Mouse (Mus musculus) embryonic facial prominence, embryonic 13.5 days (tissue): ENCODE measurements around the gene Luc7l3. TPM values are rescaled to one million over a fixed set of nuclear protein-coding genes. Genes with fewer than 3 reads are reported as not detected.

Source experiments
- ATAC-seq: fragments of 200-750 bp; cut with Nextera tagmentation; 2 replicates; pipeline ENCODE4 v1.8.0; 2017; ENCODE audit warnings: low read depth; ENCODE audit not compliant: insufficient number of reproducible peaks, insufficient read depth, low FRiP score, low TSS enrichment
- H3K27ac ChIP-seq: fragments of 300-500 bp; sonication (generic); 2 replicates; pipeline ENCODE4 v1.5.1; 2015; ENCODE audit warnings: moderate library complexity, mild to moderate bottlenecking, inconsistent platforms
- H3K27me3 ChIP-seq: fragments of 300-500 bp; sonication (generic); 2 replicates; pipeline ENCODE4 v1.6.1; 2015; ENCODE audit warnings: mild to moderate bottlenecking, inconsistent platforms
- H3K36me3 ChIP-seq: fragments of 300-500 bp; sonication (generic); 2 replicates; pipeline ENCODE4 v1.6.1; 2015; ENCODE audit warnings: mild to moderate bottlenecking, inconsistent platforms
- H3K4me1 ChIP-seq: fragments of 300-500 bp; sonication (generic); 2 replicates; pipeline ENCODE4 v1.6.1; 2015; ENCODE audit warnings: inconsistent platforms
- H3K4me2 ChIP-seq: fragments of 300-500 bp; sonication (generic); 2 replicates; pipeline ENCODE4 v1.6.1; 2015; ENCODE audit warnings: moderate library complexity, mild to moderate bottlenecking, inconsistent platforms
- H3K4me3 ChIP-seq: fragments of 300-500 bp; sonication (generic); 2 replicates; pipeline ENCODE4 v1.5.1; 2015; ENCODE audit warnings: mild to moderate bottlenecking, inconsistent platforms
- H3K9ac ChIP-seq: fragments of 300-500 bp; sonication (generic); 2 replicates; pipeline ENCODE4 v1.6.1; 2015; ENCODE audit warnings: mild to moderate bottlenecking, inconsistent platforms
- H3K9me3 ChIP-seq: fragments of 300-500 bp; sonication (generic); 2 replicates; pipeline ENCODE4 v1.6.1; 2016; ENCODE audit warnings: inconsistent platforms
- WGBS: fragments of 180-500 bp; shearing (Covaris S2); methylation state at CpG from one replicate; pipeline ENCODE4 v1.1.7; 2015; ENCODE audit warnings: mixed read lengths; 5-methylcytosine and 5-hydroxymethylcytosine counted together
- polyA plus RNA-seq: library from polyadenylated mRNA; unstranded; fragments of >200 nt; fragmentation: Nextera tagmentation; extraction: Ambion mirVana; gene quantifications from 2 replicates; pipeline ENCODE4 v1.2.1, GENCODE M21; 2015

Gene Luc7l3
- polyA plus RNA-seq, 1 experiment from 2014 or later: 160 TPM

DNA sequence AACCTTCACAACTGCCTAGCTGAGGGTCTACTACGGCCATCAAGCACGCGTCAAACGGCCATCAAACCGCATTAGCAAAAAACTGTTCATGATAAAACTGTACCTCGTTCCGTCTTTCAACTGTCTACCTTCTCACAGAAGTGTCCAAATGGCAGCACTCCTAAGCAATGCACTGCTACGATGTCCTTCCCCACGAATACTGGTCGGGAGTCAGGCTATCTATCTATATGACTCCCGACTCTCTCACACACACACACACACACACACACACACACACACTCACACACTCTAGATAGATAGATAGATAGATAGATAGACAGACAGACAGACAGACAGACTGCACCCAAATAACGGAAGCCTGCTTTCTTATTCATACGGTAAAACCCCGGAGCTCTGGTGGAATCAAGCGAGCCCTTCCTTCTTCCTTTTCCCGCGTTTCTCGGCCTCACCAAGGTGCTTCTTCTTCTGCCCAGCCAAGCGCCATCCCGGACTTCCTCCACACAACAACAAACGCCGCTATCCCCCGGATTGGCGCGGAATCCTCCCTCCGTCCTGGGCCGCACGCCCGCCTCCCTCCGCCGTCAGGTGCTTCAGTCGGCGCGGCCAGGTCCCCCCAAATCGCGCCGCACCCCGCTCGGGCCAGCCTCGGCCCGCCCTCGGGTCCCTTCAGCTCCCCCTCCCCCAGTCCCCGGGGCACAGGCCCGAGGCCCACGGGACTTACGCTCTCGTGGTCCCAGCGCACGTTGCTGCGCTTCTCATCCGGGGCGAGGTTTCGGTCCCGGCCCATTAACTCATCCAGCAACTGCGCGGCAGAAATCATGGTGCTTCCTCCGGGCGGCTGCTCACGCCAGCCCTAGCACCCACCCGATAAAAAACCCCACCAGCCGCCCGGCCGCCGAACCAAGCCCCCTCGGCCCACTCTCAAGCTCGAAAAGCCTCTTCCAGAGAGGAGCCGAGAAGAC is 538 bp downstream of the Luc7l3 start:
- ATAC-seq: peak; percentile 45; the same call in 1 of the 2 replicates
- Histone ChIP-seq H3K27ac (peak overlapping the region; percentile 98), H3K36me3 (peaks cover 14% of the 10 kb centered on the region), H3K4me3 (peak overlapping the region; percentile 98), H3K9ac (peak overlapping the region; percentile 99), H3K4me2 (peak overlapping the region; percentile 69), H3K9me3 (no peaks in the 10 kb centered on the region), H3K4me1 (peaks cover 29% of the 10 kb centered on the region), H3K27me3 (no peaks in the 10 kb centered on the region)
- under 1% methylated on average over 67 of the region's 67 CpGs for WGBS

DNA sequence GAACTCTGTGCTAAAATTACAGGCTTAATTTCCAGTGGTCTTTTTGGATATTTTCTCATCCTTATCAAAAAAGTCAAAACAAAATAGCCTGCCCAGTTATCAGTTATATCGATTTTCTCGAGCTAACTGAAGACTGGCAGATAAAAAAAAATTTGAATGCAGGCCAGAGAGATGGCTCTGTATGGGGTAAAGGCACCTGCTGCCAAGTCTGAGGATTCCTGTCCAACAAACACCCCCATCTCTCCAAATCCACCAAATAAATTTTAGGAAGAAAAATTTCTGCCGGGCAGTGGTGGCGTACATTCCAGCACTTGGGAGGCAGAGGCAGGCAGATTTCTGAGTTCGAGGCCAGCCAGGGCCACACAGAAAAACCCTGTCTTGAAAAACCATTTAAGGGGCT is 3.7 kb downstream of the Luc7l3 start:
- Histone ChIP-seq H3K4me3 (no peak overlapping the region), H3K27ac (no peak overlapping the region), H3K27me3 (no peaks in the 10 kb centered on the region), H3K4me1 (peaks cover 50% of the 10 kb centered on the region), H3K9me3 (no peaks in the 10 kb centered on the region), H3K9ac (no peak overlapping the region), H3K36me3 (peaks cover 18% of the 10 kb centered on the region), H3K4me2 (no peak overlapping the region)
- no peak for ATAC-seq
- WGBS: 89% methylated on average over 5 of the region's 5 CpGs

DNA sequence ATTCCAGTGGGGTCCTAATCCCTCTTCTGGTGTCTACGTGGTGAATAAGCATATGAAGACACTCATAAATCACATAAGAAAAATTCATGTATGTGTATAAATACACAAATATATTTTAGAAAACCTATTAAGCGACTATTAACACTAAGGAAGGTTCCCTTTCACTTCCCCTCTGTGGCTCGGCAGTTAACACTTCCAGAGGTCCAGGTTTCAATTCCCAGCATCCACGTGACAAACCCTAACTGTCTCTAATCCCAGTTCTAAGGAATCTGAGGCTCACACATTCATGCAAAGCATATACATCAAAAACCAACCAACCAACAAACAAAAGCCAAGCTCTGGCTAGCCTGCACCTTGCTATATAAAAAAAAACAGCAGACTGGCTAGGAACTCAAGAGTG is 4.3 kb downstream of the Luc7l3 start:
- Histone ChIP-seq H3K4me3 (no peak overlapping the region), H3K4me1 (peaks cover 47% of the 10 kb centered on the region), H3K27me3 (no peaks in the 10 kb centered on the region), H3K9ac (no peak overlapping the region), H3K36me3 (peaks cover 18% of the 10 kb centered on the region), H3K27ac (no peak overlapping the region), H3K9me3 (no peaks in the 10 kb centered on the region), H3K4me2 (no peak overlapping the region)
- no peak for ATAC-seq
- WGBS: 69% methylated on average over 4 of the region's 4 CpGs

DNA sequence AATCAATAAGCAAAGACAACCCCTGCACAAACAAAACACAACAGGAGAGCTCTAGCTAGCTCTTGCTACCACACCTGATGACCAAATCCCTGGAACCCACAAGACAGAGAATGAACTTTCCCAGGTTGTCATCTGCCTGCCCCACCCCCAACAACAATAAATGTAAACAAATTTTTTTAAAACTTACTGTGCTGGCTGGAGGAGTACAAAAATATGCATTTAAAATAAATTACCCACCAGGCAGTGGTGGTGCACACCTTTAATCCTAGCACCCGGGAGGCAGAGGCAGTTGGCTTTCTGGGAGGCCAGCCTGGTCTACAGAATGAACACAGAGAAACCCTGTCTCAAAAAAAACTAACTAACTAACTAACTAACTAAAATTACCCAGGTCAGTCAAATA is 4.8 kb downstream of the Luc7l3 start:
- H3K4me2 ChIP-seq: no peak overlapping the region
- 61% methylated on average over 1 of the region's 1 CpGs for WGBS
- no peaks in the 10 kb centered on the region for H3K9me3 ChIP-seq
- H3K9ac ChIP-seq: no peak overlapping the region
- H3K4me3 ChIP-seq: no peak overlapping the region
- peaks cover 18% of the 10 kb centered on the region for H3K36me3 ChIP-seq
- no peak overlapping the region for H3K27ac ChIP-seq
- H3K27me3 ChIP-seq: no peaks in the 10 kb centered on the region
- ATAC-seq: no peak
- H3K4me1 ChIP-seq: peaks cover 43% of the 10 kb centered on the region

DNA sequence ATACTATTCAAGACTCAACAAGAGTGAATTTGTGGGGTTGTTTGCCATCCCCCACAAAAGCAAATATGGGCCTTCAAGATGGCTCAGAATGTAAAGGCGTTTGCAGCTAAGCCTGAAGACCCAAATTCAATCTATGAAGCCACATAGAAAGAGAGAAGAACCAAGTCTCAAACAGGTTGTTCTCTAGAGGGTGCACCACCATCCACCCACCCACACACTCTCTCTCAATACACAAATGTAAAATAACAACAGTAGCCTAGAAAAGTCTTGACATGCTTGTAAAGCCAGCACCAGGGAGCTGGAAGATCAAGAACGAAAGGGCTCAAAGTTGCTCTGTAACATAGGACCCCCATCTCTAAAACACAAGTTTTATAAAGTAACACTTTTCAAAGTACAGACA is 5.3 kb downstream of the Luc7l3 start:
- H3K36me3 ChIP-seq: peaks cover 18% of the 10 kb centered on the region
- peaks cover 43% of the 10 kb centered on the region for H3K4me1 ChIP-seq
- no peak overlapping the region for H3K4me3 ChIP-seq
- H3K27ac ChIP-seq: no peak overlapping the region
- no peak overlapping the region for H3K4me2 ChIP-seq
- WGBS: 75% methylated on average over 2 of the region's 2 CpGs
- H3K9ac ChIP-seq: no peak overlapping the region
- H3K9me3 ChIP-seq: no peaks in the 10 kb centered on the region
- H3K27me3 ChIP-seq: no peaks in the 10 kb centered on the region
- ATAC-seq: no peak

DNA sequence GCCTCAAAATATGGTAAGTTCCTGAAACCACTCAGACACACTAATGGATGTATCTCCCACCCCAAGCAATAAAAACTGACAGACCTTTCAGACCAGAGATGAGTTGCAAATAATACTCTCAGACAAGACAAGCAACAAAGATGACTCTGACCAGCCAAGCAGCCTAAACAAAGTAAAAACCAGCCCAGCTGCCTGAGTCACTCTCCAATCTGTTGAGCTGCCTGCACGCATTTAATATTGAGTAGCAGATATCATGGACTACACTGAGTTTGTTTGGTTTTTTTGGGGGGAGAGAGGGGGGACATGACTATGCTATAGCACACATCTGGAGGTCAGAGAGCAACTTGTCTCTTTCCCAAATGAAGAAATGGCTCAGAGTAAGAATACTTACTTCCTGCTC is 6.5 kb downstream of the Luc7l3 start:
- H3K4me3 ChIP-seq: no peak overlapping the region
- WGBS: 59% methylated on average over 1 of the region's 1 CpGs
- peaks cover 21% of the 10 kb centered on the region for H3K36me3 ChIP-seq
- H3K4me2 ChIP-seq: no peak overlapping the region
- H3K4me1 ChIP-seq: peaks cover 43% of the 10 kb centered on the region
- H3K27ac ChIP-seq: no peak overlapping the region
- no peaks in the 10 kb centered on the region for H3K9me3 ChIP-seq
- no peak overlapping the region for H3K9ac ChIP-seq
- H3K27me3 ChIP-seq: no peaks in the 10 kb centered on the region
- ATAC-seq: no peak

DNA sequence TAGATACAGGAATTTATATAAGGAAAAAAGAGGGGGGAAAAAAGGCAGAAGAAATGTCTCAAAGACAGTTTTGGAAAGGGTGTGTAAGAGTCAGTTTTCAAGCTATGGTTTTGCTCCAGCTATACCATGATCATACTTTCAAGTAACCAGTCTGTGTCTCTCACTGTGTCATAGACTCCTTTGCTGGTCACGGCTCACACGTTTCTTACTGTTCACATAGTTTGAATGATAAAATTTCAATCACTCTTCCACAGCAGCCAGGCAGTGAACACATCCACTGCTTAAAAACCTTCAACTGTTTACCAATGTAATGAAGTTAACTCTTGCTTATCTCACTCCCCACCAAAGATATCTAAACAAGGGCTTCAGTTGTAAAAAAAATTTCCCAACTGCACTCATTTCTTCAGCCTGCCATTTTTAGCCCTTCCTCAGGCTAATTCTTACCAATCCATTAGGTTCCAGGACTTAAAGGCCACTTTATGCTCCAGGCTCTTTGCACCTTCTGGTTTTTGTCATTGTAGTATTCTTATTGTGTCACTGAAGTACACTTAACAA is 7.6 kb downstream of the Luc7l3 start:
- no peak overlapping the region for H3K4me3 ChIP-seq
- ATAC-seq: no peak

DNA sequence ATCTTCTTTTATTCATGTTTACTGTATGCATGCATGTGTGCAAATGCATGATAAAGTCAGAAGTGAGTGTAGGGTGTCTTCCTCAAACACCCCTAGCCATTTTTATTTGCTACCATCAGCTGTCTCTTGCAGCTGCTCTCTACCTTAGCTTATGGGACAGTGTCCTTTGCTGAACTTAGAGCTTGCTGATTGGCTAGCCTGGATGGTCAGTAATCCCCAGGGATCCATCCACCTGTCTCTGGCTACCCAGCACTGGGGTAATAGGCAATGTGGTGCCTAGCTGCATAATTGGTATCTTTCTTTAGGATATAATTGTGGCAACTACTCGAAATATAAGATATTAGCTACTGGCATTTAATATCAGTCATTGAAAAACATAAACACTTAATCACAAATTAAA is 9.1 kb downstream of the Luc7l3 start:
- Histone ChIP-seq H3K36me3 (peaks cover 15% of the 10 kb centered on the region), H3K9me3 (no peaks in the 10 kb centered on the region), H3K4me2 (no peak overlapping the region), H3K9ac (no peak overlapping the region), H3K4me3 (no peak overlapping the region), H3K27me3 (no peaks in the 10 kb centered on the region), H3K4me1 (peaks cover 35% of the 10 kb centered on the region), H3K27ac (no peak overlapping the region)
- no peak for ATAC-seq
- 88% methylated on average over 1 of the region's 1 CpGs for WGBS

More for the DNA sequence above, 7.6 kb downstream of the Luc7l3 start:
- Histone ChIP-seq H3K4me1 (peaks cover 36% of the 10 kb centered on the region), H3K27ac (no peak overlapping the region), H3K9me3 (no peaks in the 10 kb centered on the region), H3K36me3 (peaks cover 15% of the 10 kb centered on the region; the same call in 1 of the 2 replicates), H3K9ac (no peak overlapping the region), H3K27me3 (no peaks in the 10 kb centered on the region), H3K4me2 (no peak overlapping the region)
- WGBS: 73% methylated on average over 2 of the region's 2 CpGs

DNA sequence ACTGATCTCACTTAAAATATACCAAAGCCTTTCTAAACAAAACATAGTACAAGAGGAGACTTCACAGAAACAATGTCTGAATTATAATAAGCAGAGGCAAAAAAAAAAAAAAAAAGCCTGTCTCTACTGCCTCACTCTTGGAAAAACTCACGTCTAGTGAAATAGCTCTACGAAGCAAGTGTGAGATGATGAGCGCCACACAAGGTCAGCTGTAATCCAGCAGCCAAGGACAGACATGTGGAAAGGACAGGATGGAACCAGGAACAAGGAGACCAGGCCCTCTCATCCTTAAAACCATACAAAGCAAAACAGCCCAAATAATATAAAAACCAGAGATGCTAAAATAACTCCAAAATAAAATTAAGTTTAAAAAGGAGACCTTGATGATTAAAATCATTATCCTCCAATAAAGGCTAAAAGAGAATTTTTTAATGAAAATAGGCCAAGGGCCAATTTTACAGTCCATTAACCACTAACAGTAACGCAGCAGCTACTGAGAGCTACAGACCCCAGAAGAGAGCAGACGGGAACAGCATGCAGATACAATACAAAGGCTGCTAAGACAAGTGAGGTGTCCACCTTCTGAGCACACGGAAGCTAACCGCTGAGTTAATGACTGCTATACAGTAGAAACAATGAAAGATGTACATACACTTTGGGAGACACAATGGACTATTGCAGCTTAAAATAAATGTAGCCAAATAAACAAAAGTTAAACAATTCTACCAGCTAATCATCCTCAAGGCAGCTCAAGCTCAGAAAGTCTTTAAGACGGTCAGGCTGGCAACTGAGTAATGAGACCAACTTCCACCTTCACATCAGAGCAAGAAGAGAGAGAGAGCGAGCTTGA is 26.6 kb downstream of the Luc7l3 start:
- WGBS: 84% methylated on average over 9 of the region's 9 CpGs
- H3K27ac ChIP-seq: no peak overlapping the region
- H3K9me3 ChIP-seq: no peaks in the 10 kb centered on the region
- H3K27me3 ChIP-seq: no peaks in the 10 kb centered on the region
- peaks cover 85% of the 10 kb centered on the region for H3K36me3 ChIP-seq
- no peak overlapping the region for H3K9ac ChIP-seq
- H3K4me2 ChIP-seq: no peak overlapping the region
- no peaks in the 10 kb centered on the region for H3K4me1 ChIP-seq
- H3K4me3 ChIP-seq: no peak overlapping the region
- ATAC-seq: no peak

DNA sequence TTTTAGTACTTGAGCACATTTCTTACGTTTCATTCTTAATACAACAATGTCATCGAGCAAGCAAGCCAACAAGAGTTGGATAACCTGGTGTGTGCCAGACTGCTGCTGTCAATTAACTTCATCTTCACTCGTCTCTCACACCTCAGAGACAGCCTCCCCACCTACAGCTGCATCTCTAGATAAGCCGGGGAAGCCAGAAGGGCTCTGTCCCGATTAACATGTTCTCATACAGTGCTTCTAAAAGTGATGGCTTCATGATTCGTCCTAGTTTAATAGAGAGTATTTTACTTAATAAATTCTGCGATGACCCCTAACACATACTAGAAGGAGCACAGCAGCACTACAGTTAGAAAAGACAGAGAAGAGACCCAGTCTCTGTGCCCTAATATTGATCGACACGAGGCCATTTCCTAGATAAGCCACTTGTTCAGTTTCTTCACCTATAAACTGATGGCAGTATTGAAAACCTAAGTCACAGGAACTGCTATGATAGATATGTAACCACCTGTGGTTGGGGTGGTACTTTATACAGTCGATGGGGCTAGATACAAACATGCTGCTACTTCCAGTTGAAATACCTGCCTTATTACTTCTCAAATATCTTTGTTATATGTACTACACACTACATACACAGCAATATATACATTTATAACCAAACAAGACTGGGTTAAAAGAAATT is 31.6 kb downstream of the Luc7l3 start:
- Histone ChIP-seq H3K4me1 (no peaks in the 10 kb centered on the region), H3K9me3 (no peaks in the 10 kb centered on the region), H3K27me3 (no peaks in the 10 kb centered on the region), H3K36me3 (peaks cover 87% of the 10 kb centered on the region), H3K4me2 (no peak overlapping the region), H3K4me3 (no peak overlapping the region), H3K27ac (no peak overlapping the region), H3K9ac (no peak overlapping the region)
- no peak for ATAC-seq
- WGBS: 90% methylated on average over 10 of the region's 10 CpGs

DNA sequence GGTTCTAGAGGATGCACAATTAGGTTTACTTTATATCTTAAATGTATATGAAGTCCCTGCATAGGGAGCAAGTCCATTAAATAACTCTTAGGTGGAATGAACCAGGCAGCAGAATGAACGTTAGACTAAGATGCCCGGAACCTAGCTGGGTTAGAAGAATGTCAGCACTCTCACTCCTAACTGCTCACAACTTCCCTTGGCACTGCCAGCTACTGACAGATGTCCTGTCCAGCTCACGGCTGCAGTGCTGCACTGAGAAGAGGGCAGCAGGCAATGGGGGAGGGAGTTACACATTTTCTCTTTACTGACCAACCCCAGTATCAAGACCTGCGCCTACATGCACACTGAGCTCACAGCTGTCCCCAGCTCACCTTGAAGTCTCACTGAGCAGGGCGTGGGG is 34.7 kb downstream of the Luc7l3 start:
- Histone ChIP-seq H3K4me2 (no peak overlapping the region), H3K4me3 (no peak overlapping the region), H3K4me1 (no peaks in the 10 kb centered on the region), H3K27me3 (no peaks in the 10 kb centered on the region), H3K9ac (no peak overlapping the region), H3K27ac (no peak overlapping the region), H3K9me3 (no peaks in the 10 kb centered on the region), H3K36me3 (peaks cover 83% of the 10 kb centered on the region)
- WGBS: 97% methylated on average over 5 of the region's 5 CpGs
- no peak for ATAC-seq
